Mouse (Mus musculus): ENCODE measurements at regions not wholly inside any gene's neighbourhood (a gene's known extent, or its start where the extent isn't known, plus 50 kb on each side); places are given as distances from the start of the nearest gene placed in this dataset.

GRCm38 (mm10) chr5:28562917-28563316 is 95.9 kb upstream of the Shh start:
- DNase-seq (ENCODE audit: low spot score) = no peak

- no peak for DNase-seq (ENCODE audit: low spot score)
Measured at GRCm38 (mm10) chr5:28553543-28553942, 86.5 kb upstream of the Shh start.

- DNase-seq (ENCODE audit: low spot score) = no peak
Measured at GRCm38 (mm10) chr5:28530202-28530855, 63.3 kb upstream of the Shh start.

GRCm38 (mm10) chr5:28526435-28526834 is 59.4 kb upstream of the Shh start:
- DNase-seq (ENCODE audit: low spot score) = no peak

- no peak for DNase-seq (ENCODE audit: low spot score)
Measured at GRCm38 (mm10) chr5:28520800-28521707, 54.0 kb upstream of the Shh start.

- no peak for DNase-seq (ENCODE audit: low spot score)
Measured at GRCm38 (mm10) chr5:28519059-28519543, 52.0 kb upstream of the Shh start.

Measured in embryo, embryonic 10.5 days (tissue).